Mouse (Mus musculus): ENCODE results near the gene D630039A03Rik. TPM values are rescaled to one million over a fixed set of nuclear protein-coding genes. Genes with fewer than 3 reads are reported as not detected.

D630039A03Rik gene
- 0.05 and 0.06 TPM in 2 replicates for polyA plus RNA-seq (2016; fragmentation: Nextera tagmentation; extraction: Ambion mirVana)

- no peak within 1 kb of the TSS for H3K27ac ChIP-seq (ENCODE audit: poor library complexity, severe bottlenecking)
- 7% methylated on average over 9 of the region's 9 CpGs for WGBS
These were observed at the start of gene D630039A03Rik for GRCm38 (mm10) chr4:57916201-57916661. Gene D630039A03Rik, minus strand, starts transcription at chr4:57916297.

DNA sequence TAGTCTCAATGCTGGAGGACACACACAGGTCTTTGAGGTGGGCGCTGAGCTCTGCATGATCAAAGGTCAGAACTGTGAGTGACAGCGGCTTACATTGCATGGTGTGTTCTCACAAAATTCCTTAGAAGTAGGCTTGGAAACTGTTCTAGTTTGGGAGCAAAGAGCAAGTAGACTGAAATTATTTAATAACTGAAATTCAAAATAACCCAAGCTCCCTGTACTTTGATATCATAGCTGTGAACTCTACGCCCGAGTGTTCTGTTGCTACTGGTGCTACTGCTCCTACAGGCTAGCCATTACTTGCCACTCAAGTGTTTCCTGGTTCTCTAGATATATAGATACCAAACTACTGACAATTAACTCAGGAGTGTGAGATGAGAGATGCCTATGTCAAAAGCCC, 49.4 kb upstream of the D630039A03Rik start:
- WGBS: 91% methylated on average over 4 of the region's 4 CpGs
- ATAC-seq (ENCODE audit: insufficient number of reproducible peaks, low FRiP score): no peak
- no peaks in the 10 kb centered on the region for H3K36me3 ChIP-seq
- H3K4me3 ChIP-seq: no peak overlapping the region
- no peaks in the 10 kb centered on the region for H3K9me3 ChIP-seq (replicated peaks)
- no peaks in the 10 kb centered on the region for H3K27me3 ChIP-seq (replicated peaks)
- H3K9ac ChIP-seq: no peak overlapping the region
- H3K4me1 ChIP-seq (replicated peaks): no peaks in the 10 kb centered on the region
- no peak overlapping the region for H3K27ac ChIP-seq (ENCODE audit: poor library complexity, severe bottlenecking)
- no peak overlapping the region for H3K4me2 ChIP-seq

More at GRCm38 (mm10) chr4:57916201-57916661, at the start of gene D630039A03Rik:
- Histone ChIP-seq H3K4me3 (peak within 1 kb of the TSS; percentile 30), H3K36me3 (no peaks in the 10 kb centered on the region), H3K9ac (0 out of 2 replicates have a peak within 1 kb of the TSS, but pooled peaks have one; percentile 3), H3K9me3 (replicated peaks) (0 out of 2 replicates have a peak, but pooled peaks cover 4% of the 10 kb centered on the region), H3K4me1 (replicated peaks) (peaks cover 20% of the 10 kb centered on the region), H3K27me3 (replicated peaks) (peaks cover 14% of the 10 kb centered on the region; the same call in 1 of the 2 replicates), H3K4me2 (peak within 1 kb of the TSS; percentile 62)
- no peak; the same call in 1 of the 2 replicates for ATAC-seq (ENCODE audit: insufficient number of reproducible peaks, low FRiP score)

GRCm38 (mm10) chr4:57964143-57964542, 48.0 kb upstream of the D630039A03Rik start:
- Histone ChIP-seq H3K9ac (no peak overlapping the region), H3K9me3 (replicated peaks) (no peaks in the 10 kb centered on the region), H3K27ac (ENCODE audit: poor library complexity, severe bottlenecking) (no peak overlapping the region), H3K27me3 (replicated peaks) (no peaks in the 10 kb centered on the region), H3K4me1 (replicated peaks) (no peaks in the 10 kb centered on the region), H3K4me3 (no peak overlapping the region), H3K4me2 (no peak overlapping the region), H3K36me3 (no peaks in the 10 kb centered on the region)
- no peak for ATAC-seq (ENCODE audit: insufficient number of reproducible peaks, low FRiP score)
- WGBS: 46% methylated on average over 1 of the region's 1 CpGs

- peaks cover 26% of the 10 kb centered on the region for H3K4me1 ChIP-seq (replicated peaks)
- no peaks in the 10 kb centered on the region for H3K27me3 ChIP-seq (replicated peaks)
- no peak overlapping the region for H3K27ac ChIP-seq (ENCODE audit: poor library complexity, severe bottlenecking)
- no peak overlapping the region for H3K4me2 ChIP-seq
- H3K4me3 ChIP-seq: no peak overlapping the region
- 87% methylated on average over 8 of the region's 8 CpGs for WGBS
- no peak overlapping the region for H3K9ac ChIP-seq
- no peaks in the 10 kb centered on the region for H3K36me3 ChIP-seq
- ATAC-seq (ENCODE audit: insufficient number of reproducible peaks, low FRiP score): no peak
- H3K9me3 ChIP-seq (replicated peaks): no peaks in the 10 kb centered on the region
These were observed 43.0 kb upstream of the D630039A03Rik start for GRCm38 (mm10) chr4:57959056-57959455.

- Histone ChIP-seq H3K9me3 (replicated peaks) (no peaks in the 10 kb centered on the region), H3K4me1 (replicated peaks) (peaks cover 31% of the 10 kb centered on the region), H3K27me3 (replicated peaks) (no peaks in the 10 kb centered on the region), H3K27ac (ENCODE audit: poor library complexity, severe bottlenecking) (no peak overlapping the region), H3K4me3 (no peak overlapping the region), H3K36me3 (no peaks in the 10 kb centered on the region), H3K9ac (no peak overlapping the region), H3K4me2 (no peak overlapping the region)
- WGBS: 79% methylated on average over 9 of the region's 9 CpGs
- ATAC-seq (ENCODE audit: insufficient number of reproducible peaks, low FRiP score): no peak
These were observed 42.0 kb upstream of the D630039A03Rik start for GRCm38 (mm10) chr4:57958098-57958497.

DNA sequence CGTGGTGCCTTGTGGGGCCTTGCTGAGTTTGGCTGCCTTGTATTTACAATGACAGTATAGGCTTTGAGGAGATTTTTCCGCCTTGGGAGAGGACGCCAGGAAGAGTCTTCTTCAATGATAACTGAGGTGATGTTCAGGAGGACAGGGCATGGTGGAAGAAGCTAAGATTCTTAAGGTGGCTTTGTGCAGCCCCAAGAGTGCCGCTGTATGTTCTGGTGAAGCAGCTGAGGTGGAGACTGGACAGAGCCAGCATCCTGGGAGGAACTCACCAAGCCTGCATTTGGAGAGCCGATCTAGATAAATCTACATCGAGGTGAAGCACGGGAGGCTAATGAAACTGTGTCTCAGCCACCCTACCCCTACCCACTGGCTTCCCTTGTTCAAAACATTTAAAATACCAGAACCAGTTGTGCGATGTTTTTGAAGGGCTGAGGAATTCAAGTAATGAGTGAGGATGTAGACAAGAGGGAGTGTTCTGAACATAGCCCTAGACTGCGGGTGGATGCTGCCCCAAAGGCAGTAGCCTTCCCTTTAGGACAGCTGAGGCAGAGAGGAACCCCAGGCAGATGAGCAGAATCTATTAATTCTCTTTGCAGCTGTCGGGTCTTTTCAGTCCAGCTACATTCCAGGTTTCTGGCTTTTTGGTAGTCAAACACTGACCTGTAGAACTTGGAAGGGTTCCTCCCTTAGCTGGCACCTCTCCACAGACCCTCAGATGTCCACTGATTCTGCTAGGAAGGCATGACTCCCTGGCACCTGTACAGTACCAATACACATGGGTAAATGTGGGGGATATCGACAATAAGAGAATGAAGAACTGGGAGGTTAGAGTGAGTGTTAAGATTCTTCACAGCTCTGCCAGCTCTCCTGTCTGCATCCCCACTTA, 41.3 kb upstream of the D630039A03Rik start:
- no peaks in the 10 kb centered on the region for H3K9me3 ChIP-seq (replicated peaks)
- ATAC-seq (ENCODE audit: insufficient number of reproducible peaks, low FRiP score): no peak
- no peaks in the 10 kb centered on the region for H3K27me3 ChIP-seq (replicated peaks)
- no peaks in the 10 kb centered on the region for H3K36me3 ChIP-seq
- peak overlapping the region; percentile 73 for H3K4me2 ChIP-seq
- 36% methylated on average over 11 of the region's 11 CpGs for WGBS
- H3K27ac ChIP-seq (ENCODE audit: poor library complexity, severe bottlenecking): peak overlapping the region; percentile 95
- peaks cover 31% of the 10 kb centered on the region for H3K4me1 ChIP-seq (replicated peaks)
- peak overlapping the region; percentile 92 for H3K4me3 ChIP-seq
- H3K9ac ChIP-seq: peak overlapping the region; percentile 70; the same call in 1 of the 2 replicates

- no peaks in the 10 kb centered on the region for H3K27me3 ChIP-seq (replicated peaks)
- H3K27ac ChIP-seq (ENCODE audit: poor library complexity, severe bottlenecking): peak within 1 kb of the TSS; percentile 95
- peaks cover 7% of the 10 kb centered on the region for H3K36me3 ChIP-seq
- under 1% methylated on average over 71 of the region's 71 CpGs for WGBS
- ATAC-seq (ENCODE audit: insufficient number of reproducible peaks, low FRiP score): peak; percentile 98
- H3K4me3 ChIP-seq: peak within 1 kb of the TSS; percentile 92
- peak within 1 kb of the TSS; percentile 73 for H3K4me2 ChIP-seq
- 0 out of 2 replicates have a peak, but pooled peaks cover 3% of the 10 kb centered on the region for H3K9me3 ChIP-seq (replicated peaks)
- H3K4me1 ChIP-seq (replicated peaks): peaks cover 31% of the 10 kb centered on the region
- peak within 1 kb of the TSS; percentile 82 for H3K9ac ChIP-seq
These were observed 40.2 kb upstream of the D630039A03Rik start, which contains the start of gene Txn1 for GRCm38 (mm10) chr4:57956029-57956960. Gene Txn1, minus strand, starts transcription at chr4:57956411.

- Histone ChIP-seq H3K36me3 (peaks cover 15% of the 10 kb centered on the region), H3K4me2 (peak overlapping the region; percentile 73), H3K9ac (peak overlapping the region; percentile 82), H3K4me3 (peak overlapping the region; percentile 92), H3K9me3 (replicated peaks) (0 out of 2 replicates have a peak, but pooled peaks cover 7% of the 10 kb centered on the region), H3K27me3 (replicated peaks) (no peaks in the 10 kb centered on the region), H3K27ac (ENCODE audit: poor library complexity, severe bottlenecking) (peak overlapping the region; percentile 90), H3K4me1 (replicated peaks) (peaks cover 31% of the 10 kb centered on the region)
- ATAC-seq (ENCODE audit: insufficient number of reproducible peaks, low FRiP score): peak; percentile 37; the same call in 1 of the 2 replicates
- WGBS: 0% methylated on average over 25 of the region's 25 CpGs
These were observed 39.5 kb upstream of the D630039A03Rik start for GRCm38 (mm10) chr4:57955544-57955958.

DNA sequence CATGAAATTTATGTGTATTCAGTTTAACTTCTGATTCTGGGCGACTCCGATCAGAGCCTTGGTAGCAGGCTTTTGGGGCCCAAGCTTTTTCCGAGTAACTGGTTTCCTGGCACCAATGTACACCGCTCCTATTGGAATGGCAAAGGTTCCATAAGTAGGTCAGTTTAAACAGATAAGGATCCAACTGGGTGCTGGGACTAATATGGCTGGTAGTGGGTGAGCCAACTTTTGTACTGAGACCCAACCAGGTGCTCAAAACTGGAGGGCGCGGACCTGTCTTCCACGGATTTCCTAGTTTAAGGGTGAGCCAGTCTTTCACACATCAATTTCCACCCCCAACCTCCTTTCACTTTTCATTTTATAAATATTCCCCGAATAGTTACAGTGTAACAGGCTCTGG, 38.9 kb upstream of the D630039A03Rik start:
- Histone ChIP-seq H3K36me3 (peaks cover 20% of the 10 kb centered on the region), H3K9me3 (replicated peaks) (0 out of 2 replicates have a peak, but pooled peaks cover 7% of the 10 kb centered on the region), H3K9ac (peak overlapping the region; percentile 82), H3K27ac (ENCODE audit: poor library complexity, severe bottlenecking) (0 out of 2 replicates have a peak overlapping the region, but pooled peaks have one; percentile 90), H3K4me2 (peak overlapping the region; percentile 73), H3K27me3 (replicated peaks) (no peaks in the 10 kb centered on the region), H3K4me3 (peak overlapping the region; percentile 92), H3K4me1 (replicated peaks) (peaks cover 31% of the 10 kb centered on the region)
- no peak for ATAC-seq (ENCODE audit: insufficient number of reproducible peaks, low FRiP score)
- 73% methylated on average over 8 of the region's 8 CpGs for WGBS

GRCm38 (mm10) chr4:57954580-57954979, 38.5 kb upstream of the D630039A03Rik start:
- no peak for ATAC-seq (ENCODE audit: insufficient number of reproducible peaks, low FRiP score)
- H3K27ac ChIP-seq (ENCODE audit: poor library complexity, severe bottlenecking): no peak overlapping the region
- peaks cover 31% of the 10 kb centered on the region for H3K4me1 ChIP-seq (replicated peaks)
- peaks cover 24% of the 10 kb centered on the region for H3K36me3 ChIP-seq
- peak overlapping the region; percentile 92 for H3K4me3 ChIP-seq
- H3K27me3 ChIP-seq (replicated peaks): no peaks in the 10 kb centered on the region
- H3K4me2 ChIP-seq: peak overlapping the region; percentile 73
- 78% methylated on average over 6 of the region's 6 CpGs for WGBS
- 0 out of 2 replicates have a peak, but pooled peaks cover 7% of the 10 kb centered on the region for H3K9me3 ChIP-seq (replicated peaks)
- no peak overlapping the region; the same call in 1 of the 2 replicates for H3K9ac ChIP-seq
